Comparison of ENCODE assay signal across 13 mouse cellular contexts in genomic region chr5:122775646-122776286, GRCm38 (mm10). TPM values are rescaled to one million over a fixed set of nuclear protein-coding genes. Genes with fewer than 3 reads are reported as not detected.
DNase-seq lines count a peak whose midpoint lies in the region; ATAC-seq lines count a peak whose summit lies in the region.
"Had no signal": no experiment of that assay in that cellular context is flagged by ENCODE, and none has a peak within 500 bp of the region (broad histone marks: within the 10 kb centered on the region; RNA-seq: fewer than 3 reads in every experiment).

No protein-coding gene starts in this region.

- DNase-seq in heart, postnatal 4 days = no peak
- DNase-seq in spleen, adult 12 weeks (ENCODE audit: low spot score) = no peak
- DNase-seq: adrenal gland, postnatal 25 days; kidney, adult 11 months; kidney, postnatal 14 days; midbrain, embryonic 14.5 days had no signal

- no peak overlapping the region for H3K9ac ChIP-seq in heart, embryonic 13.5 days
- peak overlapping the region; percentile 28; the same call in 1 of the 2 replicates for H3K9ac ChIP-seq in liver, embryonic 12.5 days
- no peak overlapping the region for H3K9ac ChIP-seq in kidney, embryonic 14.5 days (ENCODE audit: low read depth, low read length)
- H3K9ac ChIP-seq: hindbrain, embryonic 12.5 days had no signal

- peaks cover 37% of the 10 kb centered on the region for H3K4me1 ChIP-seq in heart, embryonic 13.5 days
- H3K4me1 ChIP-seq in megakaryocyte, embryonic 14.5 days = peaks cover 83% of the 10 kb centered on the region
- peaks cover 66% of the 10 kb centered on the region for H3K4me1 ChIP-seq in liver, embryonic 12.5 days
- peaks cover 14% of the 10 kb centered on the region; the same call in 1 of the 2 replicates for H3K4me1 ChIP-seq in kidney, embryonic 14.5 days (ENCODE audit: control insufficient read depth, insufficient read depth, low read length)

- H3K27ac ChIP-seq in heart, embryonic 13.5 days (replicated peaks) = peak overlapping the region; percentile 56; the same call in 1 of the 2 replicates
- peak overlapping the region; percentile 48 for H3K27ac ChIP-seq in liver, embryonic 12.5 days
- no peak overlapping the region for H3K27ac ChIP-seq in kidney, embryonic 14.5 days (ENCODE audit: low read depth, low read length)
- H3K27ac ChIP-seq: embryonic facial prominence, embryonic 13.5 days; hindbrain, embryonic 12.5 days had no signal

- no peaks in the 10 kb centered on the region for H3K9me3 ChIP-seq in heart, embryonic 13.5 days
- no peaks in the 10 kb centered on the region for H3K9me3 ChIP-seq in megakaryocyte, embryonic 14.5 days
- H3K9me3 ChIP-seq in liver, embryonic 12.5 days (replicated peaks) = 0 out of 2 replicates have a peak, but pooled peaks cover 4% of the 10 kb centered on the region
- H3K9me3 ChIP-seq in kidney, embryonic 14.5 days (ENCODE audit: control insufficient read depth, low read length) = peaks cover 8% of the 10 kb centered on the region; the same call in 1 of the 2 replicates
- H3K9me3 ChIP-seq: embryonic facial prominence, embryonic 13.5 days; hindbrain, embryonic 12.5 days had no signal

- no peak for ATAC-seq in heart, embryonic 13.5 days (ENCODE audit: extremely low read depth, insufficient number of reproducible peaks, low FRiP score, low TSS enrichment)
- no peak for ATAC-seq in megakaryocyte, adult 5-6 weeks (ENCODE audit: poor library complexity, severe bottlenecking)
- no peak for ATAC-seq in liver, embryonic 12.5 days
- ATAC-seq in kidney, embryonic 14.5 days (ENCODE audit: low FRiP score, low TSS enrichment) = no peak

- H3K27me3 ChIP-seq in heart, embryonic 13.5 days (replicated peaks) = no peaks in the 10 kb centered on the region; the same call in 1 of the 2 replicates
- H3K27me3 ChIP-seq in megakaryocyte, embryonic 14.5 days (replicated peaks) = no peaks in the 10 kb centered on the region
- H3K27me3 ChIP-seq in liver, embryonic 12.5 days (replicated peaks) = peaks cover 4% of the 10 kb centered on the region
- no peaks in the 10 kb centered on the region for H3K27me3 ChIP-seq in kidney, embryonic 14.5 days (ENCODE audit: control insufficient read depth, insufficient read depth, low read length)
- H3K27me3 ChIP-seq: embryonic facial prominence, embryonic 13.5 days; hindbrain, embryonic 12.5 days had no signal

- no peak overlapping the region for H3K4me3 ChIP-seq in heart, embryonic 13.5 days
- peak overlapping the region; percentile 82 for H3K4me3 ChIP-seq in megakaryocyte, embryonic 14.5 days (replicated peaks)
- H3K4me3 ChIP-seq in liver, embryonic 12.5 days = 0 out of 2 replicates have a peak overlapping the region, but pooled peaks have one; percentile 40
- H3K4me3 ChIP-seq in kidney, embryonic 14.5 days (ENCODE audit: low read length) = no peak overlapping the region
- H3K4me3 ChIP-seq: embryonic facial prominence, embryonic 13.5 days; hindbrain, embryonic 12.5 days had no signal

- H3K4me2 ChIP-seq in heart, embryonic 13.5 days = peak overlapping the region; percentile 48; the same call in 1 of the 2 replicates
- H3K4me2 ChIP-seq in liver, embryonic 12.5 days = peak overlapping the region; percentile 65
- H3K4me2 ChIP-seq in kidney, embryonic 14.5 days (replicated peaks; ENCODE audit: low read depth, low read length) = no peak overlapping the region
- H3K4me2 ChIP-seq: embryonic facial prominence, embryonic 13.5 days; hindbrain, embryonic 12.5 days had no signal

- 57% methylated on average over 14 of the region's 14 CpGs for WGBS in heart, embryonic 13.5 days
- WGBS in liver, embryonic 12.5 days (ENCODE audit: insufficient replicate concordance) = 58% methylated on average over 13 of the region's 14 CpGs
- WGBS in kidney, embryonic 14.5 days = 82% methylated on average over 14 of the region's 14 CpGs

- H3K36me3 ChIP-seq in heart, embryonic 13.5 days = peaks cover 8% of the 10 kb centered on the region
- H3K36me3 ChIP-seq in megakaryocyte, embryonic 14.5 days (replicated peaks; ENCODE audit: low read length) = peaks cover 18% of the 10 kb centered on the region
- peaks cover 16% of the 10 kb centered on the region for H3K36me3 ChIP-seq in liver, embryonic 12.5 days
- no peaks in the 10 kb centered on the region for H3K36me3 ChIP-seq in kidney, embryonic 14.5 days (ENCODE audit: control insufficient read depth, insufficient read depth, low read length)

RNA-seq across cellular contexts. Expression of gene Camkk2, which starts 3.4 kb away (rescaled TPM):
- 14.0 and 14.5 TPM in 2 replicates for polyA plus RNA-seq in heart, embryonic 13.5 days (2015; fragmentation: Nextera tagmentation; extraction: Ambion mirVana)
- total RNA-seq in heart, postnatal 4 days (2021) = 10 to 100 TPM; 17.7 to 19.2 TPM
- 17.9 and 22.8 TPM in 2 replicates for polyA plus RNA-seq in megakaryocyte, embryonic 14.5 days (2012; ENCODE audit: insufficient read depth, low replicate concordance)
- 70.6 and 86.6 TPM in 2 replicates for total RNA-seq in megakaryocyte, adult 5-6 weeks (2015)
- 83.6 and 94.3 TPM in 2 replicates for total RNA-seq in megakaryocyte, adult 5-6 weeks (2017)
- polyA plus RNA-seq in liver, embryonic 12.5 days (2016; fragmentation: Nextera tagmentation; extraction: Ambion mirVana) = 14.5 and 16.7 TPM in 2 replicates
- polyA plus RNA-seq in kidney, embryonic 14.5 days (2014; fragmentation: Nextera tagmentation; extraction: Ambion mirVana) = 25.0 and 40.9 TPM in 2 replicates

RNA-seq across cellular contexts. Expression of gene Anapc5, which starts 45.4 kb away (rescaled TPM):
- polyA plus RNA-seq in heart, embryonic 13.5 days (2015; fragmentation: Nextera tagmentation; extraction: Ambion mirVana) = 293 and 310 TPM in 2 replicates
- total RNA-seq in heart, postnatal 4 days (2021) = 100 to 1,000 TPM; 275 to 276 TPM
- polyA plus RNA-seq in megakaryocyte, embryonic 14.5 days (2012; ENCODE audit: insufficient read depth, low replicate concordance) = 41.2 and 69.4 TPM in 2 replicates
- 152 and 159 TPM in 2 replicates for total RNA-seq in megakaryocyte, adult 5-6 weeks (2015)
- total RNA-seq in megakaryocyte, adult 5-6 weeks (2017) = 243 and 247 TPM in 2 replicates
- polyA plus RNA-seq in liver, embryonic 12.5 days (2016; fragmentation: Nextera tagmentation; extraction: Ambion mirVana) = 330 and 342 TPM in 2 replicates
- polyA plus RNA-seq in kidney, embryonic 14.5 days (2014; fragmentation: Nextera tagmentation; extraction: Ambion mirVana) = 335 and 457 TPM in 2 replicates

Comparison
In these comparisons a context has a peak if more than half of its experiments do, and no peak if none do; other contexts are left out.
1. H3K4me3 ChIP-seq: peak in megakaryocyte, embryonic 14.5 days (single experiment) and liver, embryonic 12.5 days (single experiment); none in heart, embryonic 13.5 days (single experiment) and kidney, embryonic 14.5 days (single experiment).